Mouse (Mus musculus) bone marrow, adult 2 months (tissue): ENCODE data around the gene Lpin1.

Source experiments
- CTCF ChIP-seq: fragments of 200-500 bp; IDR thresholded peaks from 2 replicates; pipeline ENCODE4 v1.5.1; 2011; ENCODE audit warnings: low read length, control low read depth; ENCODE audit not compliant: control insufficient read depth, insufficient read depth
- POLR2A ChIP-seq: fragments of 200-500 bp; IDR thresholded peaks from 2 replicates; pipeline ENCODE4 v1.6.1; 2011; ENCODE audit warnings: low read depth, mild to moderate bottlenecking, control low read depth, low read length, borderline replicate concordance; ENCODE audit not compliant: control insufficient read depth

- TF ChIP-seq CTCF: no peak
- no peak for TF ChIP-seq POLR2A
Measured at GRCm38 (mm10) chr12:16584964-16585363, 25.8 kb downstream of the Lpin1 start.
